Mouse (Mus musculus) adipocyte (in vitro differentiated cells): Measurements from ENCODE around the gene Ier5l.

ENCODE experiments used
- DNase-seq: peaks from one replicate; pipeline ENCODE4 v3.0.0-alpha.2; 2016; ENCODE audit warnings: low spot score

The Ier5l gene

DNA sequence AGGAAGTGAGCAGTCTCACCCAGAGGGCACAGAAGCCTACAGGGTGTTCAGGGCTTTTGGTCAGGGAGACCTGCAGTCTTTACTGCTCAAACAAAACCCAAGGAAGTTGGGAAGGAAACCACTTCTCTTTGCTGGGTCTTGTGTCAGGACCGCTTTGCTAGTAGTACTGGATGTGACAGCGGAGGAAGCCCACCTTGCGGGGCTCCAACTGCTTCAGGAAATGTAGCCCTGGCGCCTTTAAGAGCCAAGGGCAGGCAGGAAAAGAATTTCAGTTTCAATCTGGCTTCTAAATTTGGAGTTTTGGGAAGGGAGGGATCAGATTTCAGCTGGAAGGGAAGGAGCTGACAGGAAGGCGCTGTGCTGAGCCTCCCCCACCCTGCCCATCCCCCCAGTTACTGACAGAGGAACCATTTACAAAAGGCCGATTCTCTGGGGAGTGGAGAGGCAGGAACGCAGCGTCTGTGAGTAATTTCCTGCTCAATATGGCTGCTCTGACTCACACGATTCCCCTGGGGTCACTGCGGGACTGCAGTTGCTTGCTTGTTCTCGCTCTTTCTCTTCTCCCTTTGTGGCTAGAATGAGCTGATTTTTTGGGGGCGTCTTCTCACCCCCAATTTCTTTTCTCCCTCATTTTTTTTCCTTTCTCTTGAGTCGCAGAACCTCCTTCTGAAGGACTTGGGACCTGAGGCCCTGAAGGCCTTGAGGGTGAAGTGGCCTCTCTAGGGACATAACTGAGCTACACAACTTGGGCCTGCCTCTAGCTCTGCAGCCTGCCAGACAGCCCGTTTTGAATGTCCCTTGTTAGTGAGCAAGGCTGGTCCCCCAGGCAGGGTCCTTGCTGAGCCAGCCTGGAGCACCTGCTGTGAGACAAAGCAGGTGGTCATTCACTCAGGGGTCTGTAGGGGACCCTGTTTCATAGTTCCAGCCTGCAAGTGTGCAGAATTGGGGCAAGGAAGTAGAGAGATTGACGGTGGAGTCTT, 32.2 kb downstream of the Ier5l start:
- DNase-seq = peak; percentile 99

GRCm38 (mm10) chr2:30440701-30441517, 33.1 kb downstream of the Ier5l start:
- peak; percentile 87 for DNase-seq

DNA sequence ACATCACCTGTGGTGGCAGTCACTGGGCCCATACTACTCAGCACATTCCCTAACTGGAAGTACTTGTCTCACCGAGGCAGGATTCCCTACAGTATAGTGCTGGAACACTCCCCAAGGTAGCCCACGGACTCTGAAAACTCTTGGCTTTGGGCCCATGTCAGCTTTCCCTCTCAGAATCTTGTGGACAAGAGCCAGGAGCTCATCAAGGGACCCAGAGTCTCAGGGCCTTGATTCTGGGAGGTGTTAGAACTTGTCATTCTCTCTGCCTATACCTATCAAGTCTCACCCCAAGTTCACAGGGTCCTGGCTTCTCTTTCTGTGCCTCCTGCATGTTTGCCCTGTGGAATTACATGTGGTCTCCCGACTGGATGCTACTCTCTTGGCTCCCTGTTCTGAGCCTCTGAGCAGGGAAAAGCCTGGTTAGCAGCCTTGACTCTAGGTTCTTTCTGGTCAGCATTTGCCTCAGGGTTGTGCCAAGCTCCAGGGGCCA, 33.8 kb downstream of the Ier5l start:
- DNase-seq = peak; percentile 67

DNA sequence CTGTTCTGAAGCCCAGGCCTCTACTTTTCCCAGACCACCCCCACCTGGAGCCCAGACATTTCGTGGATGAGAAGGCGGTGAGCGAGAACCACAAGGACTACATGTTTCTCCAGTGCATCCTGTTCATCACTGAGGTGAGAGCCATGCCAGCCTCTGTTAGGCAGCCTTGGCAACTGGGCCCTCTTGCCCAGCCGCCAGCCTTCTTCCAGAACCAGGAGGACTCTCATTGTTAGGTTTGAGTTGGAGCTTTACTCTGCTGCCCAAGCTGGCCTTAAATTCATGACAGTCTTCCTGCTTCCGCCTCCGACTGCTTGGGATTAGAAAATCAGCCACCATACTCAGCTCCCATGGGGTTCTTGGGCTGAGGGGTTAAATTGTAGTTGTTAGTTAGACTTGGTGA, 34.4 kb downstream of the Ier5l start:
- DNase-seq = no peak

- DNase-seq = no peak
Observed at GRCm38 (mm10) chr2:30437791-30438190, 36.2 kb downstream of the Ier5l start.

GRCm38 (mm10) chr2:30436809-30437208, 37.2 kb downstream of the Ier5l start:
- no peak for DNase-seq

- peak; percentile 73 for DNase-seq
Observed at GRCm38 (mm10) chr2:30436156-30436545, 37.9 kb downstream of the Ier5l start.

DNA sequence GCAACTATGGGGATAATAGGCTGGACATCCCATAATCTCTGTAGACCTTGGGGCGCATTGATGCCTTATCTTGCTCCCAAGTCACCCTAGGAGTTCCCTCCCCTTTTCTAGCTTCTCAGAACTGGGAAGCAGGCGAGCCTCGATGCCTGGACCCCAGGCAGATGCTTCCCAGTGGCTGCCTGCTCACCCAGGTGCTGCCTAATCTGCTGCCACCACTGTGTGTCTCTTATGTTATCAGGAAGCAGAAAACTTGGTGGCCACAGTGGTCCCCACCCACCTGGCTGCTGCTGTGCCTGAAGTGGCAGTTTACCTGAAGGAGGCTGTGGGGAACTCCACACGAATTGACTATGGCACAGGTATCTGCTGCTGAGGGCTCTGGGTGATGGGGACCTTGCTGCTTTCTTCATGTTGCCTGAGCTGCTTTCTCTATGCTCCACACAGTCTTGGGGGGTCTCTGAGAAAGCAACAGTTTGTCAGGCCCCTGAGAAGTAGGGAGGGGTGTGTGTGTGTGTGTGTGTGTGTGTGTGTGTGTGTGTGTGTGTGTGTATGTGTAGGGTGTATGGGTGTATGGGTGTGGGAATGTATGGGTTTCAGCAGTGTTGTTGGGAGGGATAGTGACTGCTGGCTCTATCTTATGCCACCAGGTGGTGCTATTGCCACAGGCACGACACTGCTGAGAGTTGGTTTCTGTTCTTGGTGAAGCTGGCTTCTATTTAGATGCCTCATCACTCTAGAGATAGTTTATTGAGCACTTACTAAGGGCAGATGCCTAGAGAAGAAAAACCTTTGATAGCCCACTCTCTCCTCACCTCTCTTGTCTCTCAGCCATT, 38.5 kb downstream of the Ier5l start:
- DNase-seq = peak; percentile 82

GRCm38 (mm10) chr2:30429156-30429555, 44.9 kb downstream of the Ier5l start:
- DNase-seq = peak; percentile 99
